Mouse (Mus musculus) lung, adult 2 months (tissue): ENCODE results near the gene Opa3. TPM values are rescaled to one million over a fixed set of nuclear protein-coding genes. Genes with fewer than 3 reads are reported as not detected.
A peak's percentile ranks its signal among the peaks of the same experiment; 100 is the strongest.

Experiments
- DNase-seq: peaks from one replicate; pipeline ENCODE4 v3.0.0; 2022
- H3K4me1 ChIP-seq: fragments of 200-500 bp; 2 replicates; pipeline ENCODE4 v1.6.1; 2011; ENCODE audit warnings: low read length; ENCODE audit not compliant: control insufficient read depth, insufficient read depth
- H3K4me3 ChIP-seq: fragments of 200-500 bp; replicated peaks from 2 replicates; pipeline ENCODE3; 2011; ENCODE audit warnings: low read depth, mild to moderate bottlenecking, control low read depth, low read length; ENCODE audit errors: extremely low read depth
- CTCF ChIP-seq: fragments of 200-500 bp; IDR thresholded peaks from 2 replicates; pipeline ENCODE4 v1.5.1; 2011; ENCODE audit warnings: mild to moderate bottlenecking, low read length, control low read depth; ENCODE audit not compliant: insufficient read depth
- POLR2A ChIP-seq: fragments of 200-500 bp; IDR thresholded peaks from 2 replicates; pipeline ENCODE4 v1.6.1; 2011; ENCODE audit warnings: low read depth, mild to moderate bottlenecking, control low read depth, low read length, borderline replicate concordance; ENCODE audit errors: extremely low read depth
- WGBS: fragments of 180-500 bp; shearing (Covaris S2); methylation state at CpG from one replicate; pipeline ENCODE4 v1.1.7; 2018; 5-methylcytosine and 5-hydroxymethylcytosine counted together
- polyA plus RNA-seq: library from polyadenylated mRNA; depleted of rRNA; stranded (reverse); fragments of >200 nt; gene quantifications from 2 replicates; pipeline ENCODE4 v1.2.3, GENCODE M21; 2012

The Opa3 gene
- polyA plus RNA-seq, 1 experiment: 27.6 TPM

DNA sequence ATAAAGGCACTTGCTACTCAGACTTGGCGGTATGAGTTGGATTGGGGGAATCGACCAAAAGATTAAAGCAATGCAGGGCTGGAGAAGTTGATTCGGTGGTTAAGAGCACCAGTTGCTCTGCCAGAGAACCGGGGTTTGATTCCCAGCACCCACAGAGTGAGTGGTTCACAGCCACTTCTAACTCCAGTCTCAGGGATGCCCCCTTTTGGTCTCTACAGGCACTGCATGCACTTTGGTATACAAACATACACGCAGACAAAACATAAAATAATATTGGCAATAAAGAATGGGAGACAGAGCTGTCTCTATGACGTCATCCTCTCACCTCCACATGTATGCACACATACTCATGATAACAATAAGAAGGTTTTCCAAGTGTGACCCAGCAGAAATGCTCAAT lies 68.9 kb downstream of the Opa3 start:
- DNase-seq: no peak
- Histone ChIP-seq H3K4me1 (no peaks in the 10 kb centered on the region; the same call in 1 of the 2 replicates), H3K4me3 (no peak overlapping the region)
- TF ChIP-seq CTCF (no peak), POLR2A (no peak)
- 83% methylated on average over 6 of the region's 6 CpGs for WGBS

DNA sequence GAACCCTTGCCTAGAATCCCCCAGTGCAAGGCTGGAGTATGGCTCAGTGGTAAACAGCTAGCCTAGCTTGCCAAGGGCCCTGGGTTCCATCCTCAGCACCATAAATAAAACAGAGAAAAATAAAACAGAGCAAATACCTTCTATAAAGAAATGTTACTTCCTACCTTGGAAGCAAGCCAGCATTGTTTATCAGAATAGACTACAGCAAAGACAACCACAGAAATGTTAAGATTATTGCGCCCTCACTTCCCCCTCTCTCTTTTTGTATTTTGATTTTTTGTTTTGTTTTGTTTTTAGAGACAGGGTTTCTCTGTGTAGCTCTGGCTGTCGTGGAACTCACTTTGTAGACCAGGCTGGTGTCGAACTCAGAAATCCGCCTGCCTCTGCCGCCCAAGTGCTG lies 69.7 kb downstream of the Opa3 start:
- no peak for DNase-seq
- H3K4me1 ChIP-seq: no peaks in the 10 kb centered on the region; the same call in 1 of the 2 replicates
- H3K4me3 ChIP-seq: no peak overlapping the region
- TF ChIP-seq CTCF (no peak), POLR2A (no peak)
- 82% methylated on average over 5 of the region's 5 CpGs for WGBS

DNA sequence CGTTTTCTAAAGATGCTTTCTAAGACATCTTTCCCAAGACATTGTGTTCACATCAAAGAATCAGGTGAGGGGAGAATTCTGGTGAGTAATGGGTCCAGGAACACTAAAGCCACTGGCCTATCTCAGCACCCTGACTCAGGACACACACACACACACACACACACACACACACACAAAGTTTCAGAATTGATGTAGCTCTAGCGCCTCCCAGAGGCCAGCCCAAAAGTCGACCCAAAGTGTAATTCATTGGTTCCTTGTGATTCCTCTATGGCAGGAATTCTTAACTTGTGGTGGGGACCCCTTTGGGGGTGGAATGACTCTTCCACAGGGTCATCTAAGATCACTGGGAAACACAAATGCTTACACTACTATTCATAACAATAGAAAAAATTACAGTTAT lies 71.1 kb downstream of the Opa3 start:
- no peak for TF ChIP-seq POLR2A
- peak; percentile 58 for TF ChIP-seq CTCF
- H3K4me3 ChIP-seq: no peak overlapping the region
- DNase-seq: no peak
- no peaks in the 10 kb centered on the region; the same call in 1 of the 2 replicates for H3K4me1 ChIP-seq
- 14% methylated on average over 3 of the region's 3 CpGs for WGBS

DNA sequence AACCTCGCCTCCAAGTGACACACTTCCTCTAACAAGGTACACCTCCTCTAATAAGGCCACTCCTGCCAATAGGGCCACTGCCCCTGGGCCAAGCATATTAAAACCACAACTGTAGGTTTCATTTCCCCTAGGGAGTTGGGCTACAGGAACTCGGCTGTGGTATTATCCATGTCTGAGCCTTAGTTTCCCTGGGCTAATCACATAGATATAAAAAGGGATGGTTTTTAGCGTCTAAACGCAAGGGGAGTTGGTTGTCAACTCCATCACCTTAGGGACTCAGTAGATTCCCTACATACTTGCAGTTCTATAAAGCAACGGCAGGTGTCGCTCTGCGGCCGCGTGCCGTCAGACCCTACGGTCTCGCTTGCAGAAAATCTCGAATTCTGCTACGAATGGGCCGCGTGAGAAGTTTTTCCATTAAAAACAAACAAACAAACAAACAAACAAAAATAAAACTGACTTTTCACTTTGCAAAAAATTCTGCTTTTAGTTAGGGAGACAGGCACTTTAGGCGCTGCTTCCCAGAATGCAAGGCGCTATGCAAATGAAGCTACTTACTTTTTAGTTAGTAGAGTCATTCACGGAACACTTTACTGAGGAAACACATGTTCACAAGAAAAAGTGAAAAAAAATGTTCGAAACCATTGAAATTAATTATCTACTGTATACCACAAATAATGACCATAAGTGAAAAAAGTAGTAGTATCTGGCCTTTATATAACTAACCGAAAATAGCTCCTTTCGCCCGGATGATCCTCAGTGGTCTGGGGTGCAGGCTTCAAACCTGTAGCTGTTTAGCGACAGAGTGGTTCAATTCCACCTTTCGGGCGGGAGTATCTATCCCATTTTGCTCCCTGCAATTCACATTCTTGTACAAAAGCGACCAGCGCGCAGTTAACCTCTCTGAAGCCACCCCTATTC lies 72.6 kb downstream of the Opa3 start:
- DNase-seq: peak; percentile 73
- Histone ChIP-seq H3K4me1 (no peaks in the 10 kb centered on the region), H3K4me3 (peak overlapping the region; percentile 61)
- under 1% methylated on average over 29 of the region's 29 CpGs for WGBS
- no peak for TF ChIP-seq POLR2A
- peak; percentile 98 for TF ChIP-seq CTCF

DNA sequence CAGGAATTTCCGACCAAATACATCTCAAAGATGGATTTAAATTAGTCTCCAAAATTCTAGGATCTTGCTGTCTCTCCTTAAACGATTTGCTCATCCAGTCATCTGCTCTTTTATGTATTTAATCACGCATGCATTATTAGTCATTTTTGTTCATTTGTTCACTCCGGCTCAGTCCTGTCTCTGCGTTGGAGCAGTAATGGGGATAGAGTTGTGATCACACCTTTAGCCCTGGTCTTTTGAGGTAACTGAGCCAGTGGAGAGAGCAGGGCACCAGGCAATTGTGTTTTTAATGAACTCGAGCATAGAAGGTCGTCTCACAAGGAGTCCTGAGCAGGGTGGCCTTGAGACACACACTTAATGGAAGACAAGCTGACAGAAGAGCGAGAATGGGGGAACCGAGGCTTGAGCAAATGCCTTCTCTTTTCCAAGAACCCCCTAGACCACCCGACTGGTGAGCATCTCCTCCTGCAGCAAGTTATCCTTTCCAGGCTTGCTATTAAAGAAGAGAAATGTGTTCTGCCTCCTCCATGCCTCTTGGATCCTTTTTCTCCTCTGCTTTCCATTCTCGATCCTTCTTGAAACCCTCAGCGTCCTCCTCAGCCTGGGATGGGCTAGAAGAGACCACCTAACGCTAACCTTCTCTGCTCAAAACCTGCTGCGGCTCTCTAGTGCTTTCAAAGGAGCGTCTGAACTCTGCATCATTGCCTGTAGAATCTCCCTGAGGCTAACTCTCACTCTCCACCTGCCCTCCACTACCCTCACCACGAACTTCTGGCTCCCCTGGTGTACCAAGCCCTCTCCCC lies 73.5 kb downstream of the Opa3 start:
- no peak overlapping the region for H3K4me3 ChIP-seq
- 16% methylated on average over 16 of the region's 16 CpGs for WGBS
- TF ChIP-seq CTCF: no peak
- TF ChIP-seq POLR2A: no peak
- H3K4me1 ChIP-seq: no peaks in the 10 kb centered on the region
- no peak for DNase-seq

DNA sequence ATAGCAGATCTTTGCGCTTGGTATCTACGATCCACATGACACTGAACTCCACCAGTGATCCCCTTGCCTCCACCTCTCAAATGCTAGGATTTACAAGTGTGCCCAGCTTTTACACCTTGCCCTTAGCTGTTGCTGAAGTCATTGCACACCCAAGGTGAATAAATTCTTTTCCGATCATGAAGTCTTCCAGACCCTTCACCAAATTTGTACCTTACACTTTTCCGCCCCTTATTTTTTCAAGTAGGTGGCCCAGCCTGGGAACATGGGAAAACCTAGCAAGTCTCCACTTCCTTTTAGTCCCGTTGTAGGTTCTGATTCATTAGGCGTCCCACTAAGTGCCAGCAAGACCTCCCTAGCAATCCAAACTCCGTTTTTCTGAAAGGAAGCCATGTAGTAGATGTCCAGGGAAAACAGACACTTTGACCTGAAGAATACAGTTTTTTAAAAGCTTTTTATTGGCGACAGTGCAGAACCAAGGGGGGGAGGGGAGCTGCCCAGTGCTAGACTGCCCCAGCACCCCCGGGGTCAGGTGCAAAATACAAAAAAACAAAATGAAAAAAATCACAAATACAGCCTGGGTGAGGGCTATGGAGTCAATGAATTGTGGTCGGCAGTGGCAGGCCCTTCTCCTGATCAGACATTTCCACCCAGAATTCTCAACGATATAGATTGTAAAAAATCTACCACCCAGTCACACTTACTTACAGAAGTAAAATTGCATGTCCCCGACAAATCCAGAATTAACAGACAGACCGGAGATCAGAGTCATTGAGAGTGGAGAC lies 74.3 kb downstream of the Opa3 start:
- Histone ChIP-seq H3K4me3 (no peak overlapping the region), H3K4me1 (no peaks in the 10 kb centered on the region)
- WGBS: 53% methylated on average over 13 of the region's 13 CpGs
- DNase-seq: no peak
- TF ChIP-seq POLR2A: no peak
- TF ChIP-seq CTCF: no peak

DNA sequence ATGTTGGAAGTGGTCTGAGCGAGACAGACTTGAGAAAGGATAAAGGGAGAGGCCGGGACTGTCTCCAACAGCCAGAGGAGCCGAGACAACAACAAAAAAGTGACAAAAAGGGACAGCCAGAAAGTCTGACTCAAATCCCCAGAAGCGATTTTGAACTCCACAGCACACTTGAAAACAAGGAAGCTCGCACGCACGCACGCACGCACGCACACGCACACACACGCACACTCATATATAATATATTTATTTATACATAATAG lies 74.8 kb downstream of the Opa3 start:
- DNase-seq: no peak
- WGBS: 84% methylated on average over 12 of the region's 12 CpGs
- TF ChIP-seq CTCF: no peak
- TF ChIP-seq POLR2A: no peak
- H3K4me3 ChIP-seq: no peak overlapping the region
- H3K4me1 ChIP-seq: peaks cover 2% of the 10 kb centered on the region; the same call in 1 of the 2 replicates

DNA sequence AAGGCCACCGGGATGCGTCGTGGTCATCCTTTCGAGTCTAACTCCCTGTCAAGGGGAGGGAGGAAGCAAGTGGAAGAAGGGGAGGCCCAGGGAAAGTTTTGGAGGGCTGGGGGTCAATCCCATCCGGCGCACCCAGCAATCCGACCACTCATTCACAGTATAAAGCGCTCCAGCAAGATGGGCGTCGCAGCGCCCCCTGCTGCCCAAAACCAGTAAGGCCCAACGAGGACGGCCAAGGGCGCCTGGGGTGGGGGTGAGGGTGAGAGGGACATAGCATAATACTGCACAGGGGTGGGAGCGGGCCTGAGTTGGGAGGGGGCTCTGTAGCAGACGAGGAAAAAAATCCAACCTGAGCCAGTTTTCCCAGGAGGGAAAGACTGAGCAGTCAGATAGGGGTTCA lies 75.6 kb downstream of the Opa3 start:
- 4% methylated on average over 16 of the region's 16 CpGs for WGBS
- Histone ChIP-seq H3K4me3 (no peak overlapping the region), H3K4me1 (peaks cover 2% of the 10 kb centered on the region)
- no peak for TF ChIP-seq POLR2A
- peak; percentile 73 for TF ChIP-seq CTCF
- peak; percentile 80 for DNase-seq

DNA sequence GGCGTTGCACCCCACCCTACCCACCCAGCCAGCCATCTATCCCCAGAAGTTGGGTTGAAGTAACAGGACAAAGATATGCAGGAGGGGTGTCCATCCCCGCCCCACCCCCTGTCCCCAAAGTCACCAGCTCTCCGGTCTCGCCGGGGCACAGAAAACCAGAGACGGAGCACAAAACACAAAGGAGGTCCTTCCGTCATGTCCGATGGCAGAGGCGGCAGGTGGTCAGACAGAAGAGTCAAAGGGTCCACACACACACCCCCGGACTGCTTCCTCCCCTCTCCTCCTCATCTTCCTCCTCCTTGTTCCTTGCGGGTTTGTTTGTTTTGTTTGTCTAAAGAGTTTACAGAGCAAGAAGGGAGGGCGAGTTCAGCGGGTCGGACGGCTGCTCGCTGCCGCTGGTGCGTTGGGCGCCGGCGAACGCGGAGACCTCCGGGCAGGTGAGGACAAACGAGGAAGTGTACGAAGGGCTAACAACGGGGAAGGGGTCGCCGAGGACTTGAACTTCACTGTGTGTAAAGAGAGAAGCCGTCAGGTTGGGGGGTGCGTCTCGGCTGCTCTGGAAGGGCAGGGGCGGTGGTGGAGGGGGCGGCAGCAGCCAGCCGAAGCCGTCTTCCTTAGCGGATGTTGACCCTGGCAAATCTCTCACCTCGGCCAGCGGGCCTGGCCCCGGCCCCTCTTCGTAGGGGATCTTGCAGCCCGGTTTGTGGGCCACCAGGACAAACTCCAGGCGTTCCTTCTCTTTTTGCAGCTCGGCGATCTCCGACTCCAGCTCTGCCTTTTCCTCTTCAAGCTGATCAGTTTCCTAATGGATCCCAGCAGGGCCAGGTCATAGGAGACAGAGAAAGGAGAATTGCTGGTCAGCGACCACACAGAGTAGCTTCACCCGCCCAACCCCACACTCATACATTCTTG lies 76.6 kb downstream of the Opa3 start:
- 14% methylated on average over 48 of the region's 48 CpGs for WGBS
- TF ChIP-seq POLR2A: no peak
- no peak for TF ChIP-seq CTCF
- peak overlapping the region; percentile 31 for H3K4me3 ChIP-seq
- no peak for DNase-seq
- peaks cover 5% of the 10 kb centered on the region for H3K4me1 ChIP-seq
